Mouse (Mus musculus) kidney, embryonic 14.5 days (tissue): ENCODE measurements around the gene Cfap74. TPM values are rescaled to one million over a fixed set of nuclear protein-coding genes. Genes with fewer than 3 reads are reported as not detected.
"Not testable (repeated sequence)": the region's sequence is repeated elsewhere in the genome, so short reads cannot be mapped to it uniquely, and the experiment has no call there.

Experiments
- ATAC-seq: fragments of 200-750 bp; cut with Nextera tagmentation; 2 replicates; pipeline ENCODE4 v1.8.0; 2017; ENCODE audit warnings: moderate number of reproducible peaks, mild to moderate bottlenecking, moderate TSS enrichment, moderate library complexity; ENCODE audit not compliant: low FRiP score, low TSS enrichment
- H3K27ac ChIP-seq: fragments of 300-500 bp; sonication (generic); 2 replicates; pipeline ENCODE4 v1.5.1; 2014; ENCODE audit warnings: low read depth, mild to moderate bottlenecking, low read length, moderate library complexity, mixed read lengths
- H3K27me3 ChIP-seq: fragments of 300-500 bp; sonication (generic); 2 replicates; pipeline ENCODE4 v1.6.1; 2014; ENCODE audit warnings: mild to moderate bottlenecking, low read length; ENCODE audit not compliant: control insufficient read depth, insufficient read depth
- H3K36me3 ChIP-seq: fragments of 300-500 bp; sonication (generic); 2 replicates; pipeline ENCODE4 v1.6.1; 2014; ENCODE audit warnings: low read length, mixed read lengths; ENCODE audit not compliant: control insufficient read depth, insufficient read depth
- H3K4me1 ChIP-seq: fragments of 300-500 bp; sonication (generic); 2 replicates; pipeline ENCODE4 v1.6.1; 2014; ENCODE audit warnings: low read length, mixed read lengths; ENCODE audit not compliant: control insufficient read depth, insufficient read depth
- H3K4me2 ChIP-seq: fragments of 300-500 bp; sonication (generic); replicated peaks from 2 replicates; pipeline ENCODE4 v1.6.1; 2014; ENCODE audit warnings: low read depth, mild to moderate bottlenecking, low read length
- H3K4me3 ChIP-seq: fragments of 300-500 bp; sonication (generic); 2 replicates; pipeline ENCODE4 v1.5.1; 2014; ENCODE audit warnings: mild to moderate bottlenecking, low read length
- H3K9ac ChIP-seq: fragments of 300-500 bp; sonication (generic); 2 replicates; pipeline ENCODE4 v1.6.1; 2014; ENCODE audit warnings: low read depth, mild to moderate bottlenecking, low read length, moderate library complexity
- H3K9me3 ChIP-seq: fragments of 300-500 bp; sonication (generic); 2 replicates; pipeline ENCODE4 v1.6.1; 2016; ENCODE audit warnings: low read length; ENCODE audit not compliant: control insufficient read depth
- WGBS: fragments of 180-500 bp; shearing (Covaris S2); extraction: QIAGEN DNeasy Blood & Tissue Kit; methylation state at CpG from one replicate; pipeline ENCODE4 v1.1.7; 2014; 5-methylcytosine and 5-hydroxymethylcytosine counted together
- polyA plus RNA-seq: library from polyadenylated mRNA; unstranded; fragments of >200 nt; fragmentation: Nextera tagmentation; extraction: Ambion mirVana; gene quantifications from 2 replicates; pipeline ENCODE4 v1.2.1, GENCODE M21; 2014

Gene Cfap74
- polyA plus RNA-seq, 1 experiment from 2014 or later: 2.3 TPM

GRCm38 (mm10) chr4:155421412-155422370 is 12.7 kb downstream of the Cfap74 start:
- not testable (repeated sequence) for H3K27me3 ChIP-seq, H3K36me3 ChIP-seq, H3K4me2 ChIP-seq, ATAC-seq, H3K27ac ChIP-seq, H3K9ac ChIP-seq, H3K4me3 ChIP-seq, H3K4me1 ChIP-seq, H3K9me3 ChIP-seq
- WGBS: 87% methylated on average over 21 of the region's 30 CpGs

- no peak for ATAC-seq
- Histone ChIP-seq H3K36me3 (no peaks in the 10 kb centered on the region), H3K4me2 (no peak overlapping the region), H3K27me3 (no peaks in the 10 kb centered on the region), H3K27ac (no peak overlapping the region), H3K9ac (no peak overlapping the region), H3K4me1 (no peaks in the 10 kb centered on the region), H3K4me3 (no peak overlapping the region), H3K9me3 (no peaks in the 10 kb centered on the region)
- WGBS: 84% methylated on average over 5 of the region's 5 CpGs
Measured at GRCm38 (mm10) chr4:155423988-155424387, 15.0 kb downstream of the Cfap74 start.

- H3K27ac ChIP-seq: no peak overlapping the region
- H3K4me2 ChIP-seq: no peak overlapping the region
- no peaks in the 10 kb centered on the region for H3K27me3 ChIP-seq
- WGBS: 77% methylated on average over 6 of the region's 6 CpGs
- no peaks in the 10 kb centered on the region for H3K36me3 ChIP-seq
- no peaks in the 10 kb centered on the region for H3K9me3 ChIP-seq
- H3K9ac ChIP-seq: no peak overlapping the region
- no peak overlapping the region for H3K4me3 ChIP-seq
- H3K4me1 ChIP-seq: no peaks in the 10 kb centered on the region
- no peak for ATAC-seq
Measured at GRCm38 (mm10) chr4:155426272-155426671, 17.3 kb downstream of the Cfap74 start.

- no peaks in the 10 kb centered on the region for H3K27me3 ChIP-seq
- ATAC-seq: no peak
- no peaks in the 10 kb centered on the region for H3K9me3 ChIP-seq
- no peaks in the 10 kb centered on the region for H3K36me3 ChIP-seq
- H3K4me3 ChIP-seq: no peak overlapping the region
- H3K4me2 ChIP-seq: no peak overlapping the region
- no peak overlapping the region for H3K27ac ChIP-seq
- no peaks in the 10 kb centered on the region for H3K4me1 ChIP-seq
- no peak overlapping the region for H3K9ac ChIP-seq
Measured at GRCm38 (mm10) chr4:155428442-155428841, 19.5 kb downstream of the Cfap74 start.

- H3K27me3 ChIP-seq: no peaks in the 10 kb centered on the region
- no peaks in the 10 kb centered on the region for H3K36me3 ChIP-seq
- no peak overlapping the region for H3K4me3 ChIP-seq
- H3K4me1 ChIP-seq: no peaks in the 10 kb centered on the region
- no peaks in the 10 kb centered on the region for H3K9me3 ChIP-seq
- H3K27ac ChIP-seq: no peak overlapping the region
- H3K4me2 ChIP-seq: no peak overlapping the region
- no peak for ATAC-seq
- 80% methylated on average over 3 of the region's 3 CpGs for WGBS
- no peak overlapping the region for H3K9ac ChIP-seq
Measured at GRCm38 (mm10) chr4:155429202-155429601, 20.2 kb downstream of the Cfap74 start.

GRCm38 (mm10) chr4:155432358-155432757 is 23.4 kb downstream of the Cfap74 start:
- WGBS: 87% methylated on average over 6 of the region's 6 CpGs
- no peaks in the 10 kb centered on the region for H3K27me3 ChIP-seq
- no peak overlapping the region for H3K4me2 ChIP-seq

GRCm38 (mm10) chr4:155433993-155434392 is 25.0 kb downstream of the Cfap74 start:
- Histone ChIP-seq H3K9me3 (no peaks in the 10 kb centered on the region), H3K27ac (no peak overlapping the region)
- 71% methylated on average over 5 of the region's 5 CpGs for WGBS

More at GRCm38 (mm10) chr4:155432358-155432757, 23.4 kb downstream of the Cfap74 start:
- no peaks in the 10 kb centered on the region for H3K9me3 ChIP-seq
- no peak for ATAC-seq
- no peak overlapping the region for H3K9ac ChIP-seq
- no peaks in the 10 kb centered on the region for H3K36me3 ChIP-seq
- no peaks in the 10 kb centered on the region for H3K4me1 ChIP-seq
- no peak overlapping the region for H3K4me3 ChIP-seq
- no peak overlapping the region for H3K27ac ChIP-seq

GRCm38 (mm10) chr4:155442808-155443207 is 33.8 kb downstream of the Cfap74 start:
- Histone ChIP-seq H3K4me1 (no peaks in the 10 kb centered on the region), H3K9ac (no peak overlapping the region), H3K9me3 (no peaks in the 10 kb centered on the region), H3K36me3 (no peaks in the 10 kb centered on the region), H3K27ac (no peak overlapping the region), H3K4me2 (no peak overlapping the region), H3K27me3 (no peaks in the 10 kb centered on the region), H3K4me3 (no peak overlapping the region)
- no peak for ATAC-seq
- WGBS: 75% methylated on average over 3 of the region's 3 CpGs

More at GRCm38 (mm10) chr4:155433993-155434392, 25.0 kb downstream of the Cfap74 start:
- ATAC-seq: no peak
- Histone ChIP-seq H3K4me2 (no peak overlapping the region), H3K36me3 (no peaks in the 10 kb centered on the region), H3K27me3 (no peaks in the 10 kb centered on the region), H3K9ac (no peak overlapping the region), H3K4me1 (no peaks in the 10 kb centered on the region), H3K4me3 (no peak overlapping the region)

- Histone ChIP-seq H3K9me3 (no peaks in the 10 kb centered on the region), H3K9ac (no peak overlapping the region), H3K4me2 (no peak overlapping the region), H3K4me1 (no peaks in the 10 kb centered on the region), H3K27me3 (no peaks in the 10 kb centered on the region), H3K4me3 (no peak overlapping the region), H3K27ac (no peak overlapping the region), H3K36me3 (no peaks in the 10 kb centered on the region)
- WGBS: 30% methylated on average over 10 of the region's 10 CpGs
- ATAC-seq: 0 out of 2 replicates have a peak, but pooled peaks have one; percentile 55
Measured at GRCm38 (mm10) chr4:155451597-155451996, 42.6 kb downstream of the Cfap74 start.
